Mouse (Mus musculus): ENCODE measurements around the gene Cdk19.

DNA sequence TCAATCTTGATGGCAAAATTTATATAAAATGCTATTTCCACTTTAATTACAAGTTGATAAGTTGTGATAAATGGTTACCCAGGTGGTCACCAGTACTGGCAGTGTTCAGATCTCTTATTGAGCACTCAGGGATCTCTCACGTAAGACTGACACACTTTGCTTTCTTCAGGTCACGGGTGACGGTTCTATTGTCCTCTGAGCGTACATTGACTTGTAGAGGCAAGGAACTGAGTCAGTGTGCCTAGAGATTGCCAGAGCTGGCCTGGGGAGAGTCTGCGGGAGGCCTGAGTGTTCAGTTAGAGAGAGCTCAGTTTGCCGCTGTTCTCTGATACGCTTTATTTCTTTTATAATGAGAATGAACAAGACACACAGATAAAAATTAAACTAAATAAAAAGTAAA is 104.0 kb downstream of the Cdk19 start:
- TF ChIP-seq SIN3A (IDR thresholded peaks at IDR 0.05; ENCODE audit: low read length) (no peak), JUND (IDR thresholded peaks at IDR 0.05; ENCODE audit: low read depth, low read length) (no peak), HCFC1 (IDR thresholded peaks at IDR 0.05; ENCODE audit: low read depth, low read length) (no peak), CTCF (IDR thresholded peaks at IDR 0.05 in 2 of 3, conservative IDR thresholded peaks at IDR 0.05 in 1 of 3; ENCODE audit: control insufficient read depth in 1 of 3, insufficient read depth in 1 of 3, low read depth in 2 of 3, low read length in 3 of 3, poor library complexity in 1 of 3, severe bottlenecking in 1 of 3) (no peak), NRF1 (IDR thresholded peaks at IDR 0.05; ENCODE audit: insufficient read depth, low read depth, low read length, poor library complexity, severe bottlenecking) (no peak), ZC3H11A (IDR thresholded peaks at IDR 0.05; ENCODE audit: low read depth, low read length) (no peak), TCF12 (IDR thresholded peaks at IDR 0.05; ENCODE audit: low read depth, low read length) (no peak), POLR2A (IDR thresholded peaks at IDR 0.05; ENCODE audit: control insufficient read depth in 1 of 2, insufficient read depth in 1 of 2, low read depth in 1 of 2, low read length in 2 of 2, poor library complexity in 1 of 2) (no peak)
